Mouse (Mus musculus) telencephalon, adult 2 months (tissue): ENCODE data around the gene Prss32.
A peak's percentile ranks its signal among the peaks of the same experiment; 100 is the strongest.
"Not testable (repeated sequence)": the region's sequence is repeated elsewhere in the genome, so short reads cannot be mapped to it uniquely, and the experiment has no call there.

Source experiments
- DNase-seq: peaks from one replicate; pipeline ENCODE4 v3.0.0-alpha.2; 2011; ENCODE audit warnings: low read depth, low spot score

Prss32 gene

DNA sequence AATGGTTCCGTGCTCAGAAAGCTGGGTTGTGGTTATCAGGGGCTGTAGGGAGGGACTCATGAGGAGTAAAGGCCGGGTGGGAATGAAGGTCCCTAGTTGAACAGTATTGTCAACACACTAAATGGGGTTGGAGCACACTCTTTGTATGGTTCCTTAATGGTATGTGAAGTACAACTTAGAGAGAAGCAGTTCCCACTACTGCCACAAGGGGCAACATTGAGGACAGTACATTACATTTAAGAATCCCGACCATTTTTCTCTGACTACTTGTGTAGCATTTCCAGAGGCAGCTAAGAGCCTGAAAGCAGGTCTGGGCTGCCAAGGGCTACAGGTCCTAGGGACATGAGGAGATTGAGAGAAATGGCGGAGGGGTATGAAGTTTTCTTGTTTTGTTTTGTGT lies 2.5 kb upstream of the Prss32 start:
- no peak for DNase-seq

DNA sequence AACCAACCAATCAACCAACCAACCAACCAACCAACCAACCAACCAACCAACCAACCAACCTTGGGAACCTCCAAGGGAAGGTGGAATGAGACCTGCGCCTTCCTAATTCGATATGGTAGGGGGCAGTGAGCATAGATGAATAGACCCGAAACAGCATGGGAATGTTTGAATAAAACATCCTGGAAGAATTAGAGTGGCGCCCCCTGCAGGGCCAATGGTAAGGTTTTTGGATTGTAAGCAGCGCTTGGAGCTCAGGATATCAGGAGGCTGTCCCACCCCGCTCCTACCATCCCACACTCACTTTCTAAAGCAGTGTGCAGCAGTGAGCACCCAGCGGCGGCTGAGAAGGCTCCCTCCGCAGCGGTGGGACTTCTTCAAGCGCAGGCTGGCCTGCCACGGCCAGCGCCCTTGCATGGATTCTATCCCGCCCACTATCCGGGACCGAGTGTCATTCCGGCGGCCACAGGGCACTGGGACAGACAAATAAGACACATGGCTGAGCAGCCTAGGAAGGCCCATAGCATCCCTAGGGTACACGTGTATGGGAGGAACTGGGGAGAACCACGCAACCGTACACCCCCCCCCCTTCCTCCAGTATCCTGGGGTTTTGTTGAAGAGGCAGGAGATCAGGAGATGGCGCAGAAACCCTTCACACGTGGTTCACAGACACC lies 379 bp upstream of the Prss32 start:
- no peak for DNase-seq

DNA sequence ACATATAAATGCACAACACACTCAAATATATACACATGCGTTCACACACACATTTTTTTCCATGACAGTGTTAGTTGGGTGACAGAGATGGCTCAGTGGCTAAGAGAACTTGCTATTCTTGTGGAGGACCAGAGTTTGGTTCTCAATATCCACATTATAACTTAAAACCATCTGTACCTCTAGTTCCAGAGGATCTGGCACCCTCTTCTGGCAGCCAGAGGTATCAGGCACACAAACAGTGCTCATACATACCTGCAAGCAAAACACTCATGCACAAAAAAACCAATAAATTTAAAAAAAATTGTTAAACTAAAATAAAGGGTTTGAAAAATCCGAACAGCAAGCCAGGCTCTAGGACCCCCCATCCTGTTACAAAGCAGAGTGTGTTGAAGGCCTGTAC lies 6.4 kb downstream of the Prss32 start:
- DNase-seq, result no peak

DNA sequence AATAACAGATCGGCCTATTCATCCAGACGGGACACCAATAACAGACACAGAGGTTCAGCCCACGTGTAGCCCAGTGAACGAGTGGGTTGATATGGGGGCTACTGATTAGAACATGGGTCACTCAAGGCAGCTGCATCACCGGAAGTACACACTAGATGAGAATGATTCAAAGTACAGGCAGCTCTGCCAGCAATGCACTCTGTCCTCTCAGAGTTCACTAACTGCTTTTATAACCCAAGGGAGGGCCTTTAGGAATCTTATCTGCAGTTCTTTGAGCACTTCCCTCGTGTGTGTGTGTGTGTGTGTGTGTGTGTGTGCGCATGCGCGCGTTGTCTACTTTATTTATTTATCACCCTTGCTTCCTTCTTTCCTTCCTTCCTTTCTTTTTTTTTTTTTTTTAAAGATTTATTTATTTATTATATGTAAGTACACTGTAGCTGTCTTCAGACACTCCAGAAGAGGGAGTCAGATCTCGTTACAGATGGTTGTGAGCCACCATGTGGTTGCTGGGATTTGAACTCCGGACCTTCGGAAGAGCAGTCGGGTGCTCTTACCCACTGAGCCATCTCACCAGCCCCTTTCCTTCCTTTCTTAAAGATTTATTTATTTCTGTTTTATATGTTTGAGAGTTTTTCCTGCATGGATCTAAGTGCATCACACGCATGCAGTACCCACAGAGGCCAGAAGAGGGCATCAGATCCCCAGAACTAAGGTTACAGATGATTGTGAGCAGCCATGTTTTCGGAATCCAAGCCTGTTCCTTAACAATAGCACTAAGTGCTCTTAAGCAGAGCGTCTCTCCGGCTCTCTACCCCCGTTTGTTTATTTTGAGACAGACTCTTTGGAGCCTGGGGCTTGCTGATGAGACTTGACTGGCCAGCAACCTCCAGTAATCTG lies 7.4 kb downstream of the Prss32 start:
- peak; percentile 19 for DNase-seq

DNA sequence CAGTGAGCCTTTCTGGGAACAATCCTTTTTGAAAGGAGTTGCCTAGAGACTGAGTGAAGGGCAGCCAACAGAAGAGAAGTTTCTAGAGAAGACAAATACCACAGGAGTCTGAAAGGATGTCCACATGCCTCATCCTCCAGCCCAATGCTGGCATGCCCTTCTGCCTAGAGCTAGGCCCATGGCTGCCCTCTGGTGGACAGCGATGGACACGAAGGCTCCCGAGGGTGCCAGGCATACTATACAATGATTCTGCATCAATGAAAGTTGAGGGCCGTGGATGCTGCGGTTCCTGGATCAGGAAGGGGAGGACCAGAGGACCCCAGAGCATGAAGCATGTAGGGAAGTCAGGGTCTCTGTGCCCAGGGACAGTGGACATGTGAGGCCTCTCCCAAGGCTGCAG lies 9.6 kb downstream of the Prss32 start:
- no peak for DNase-seq

DNA sequence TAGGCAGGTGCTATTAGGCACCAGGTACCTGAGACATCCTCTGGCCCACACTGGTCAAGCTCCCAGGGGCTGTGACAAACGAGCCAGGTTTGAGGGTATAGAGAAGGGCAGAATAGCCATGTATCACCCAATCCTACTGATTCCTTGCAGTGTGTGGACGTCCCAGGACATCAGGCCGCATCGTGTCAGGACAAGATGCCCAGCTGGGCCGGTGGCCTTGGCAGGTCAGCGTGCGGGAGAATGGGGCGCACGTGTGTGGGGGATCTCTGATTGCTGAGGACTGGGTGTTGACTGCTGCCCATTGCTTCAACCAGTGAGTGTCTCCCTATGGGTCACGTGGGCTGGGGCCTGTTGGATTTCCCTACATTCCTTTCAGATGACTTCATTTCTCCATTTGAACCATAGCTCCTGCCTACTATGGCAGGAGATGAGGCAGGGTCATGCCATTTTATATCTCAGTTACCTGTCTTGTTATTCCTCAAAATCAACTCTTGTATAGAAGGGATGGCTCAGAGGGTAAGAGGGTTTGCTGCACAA lies 10.6 kb downstream of the Prss32 start:
- DNase-seq, result no peak

DNA sequence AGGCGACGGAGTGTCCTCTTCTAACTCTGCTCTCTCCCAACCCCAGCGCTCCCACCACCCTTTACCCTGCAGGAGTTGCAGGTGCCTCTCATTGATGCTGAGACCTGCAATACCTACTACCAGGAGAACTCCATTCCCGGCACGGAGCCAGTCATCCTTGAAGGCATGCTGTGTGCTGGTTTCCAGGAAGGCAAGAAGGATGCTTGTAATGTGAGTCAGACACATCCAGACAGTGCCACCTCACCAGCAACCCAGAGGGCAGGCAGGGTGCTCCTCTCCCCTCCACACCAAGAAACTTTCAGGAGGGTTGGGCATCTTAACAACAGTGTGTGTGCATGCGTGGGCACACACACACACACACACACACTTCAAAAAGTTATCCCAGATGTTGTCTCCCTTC lies 13.5 kb downstream of the Prss32 start:
- no peak for DNase-seq

DNA sequence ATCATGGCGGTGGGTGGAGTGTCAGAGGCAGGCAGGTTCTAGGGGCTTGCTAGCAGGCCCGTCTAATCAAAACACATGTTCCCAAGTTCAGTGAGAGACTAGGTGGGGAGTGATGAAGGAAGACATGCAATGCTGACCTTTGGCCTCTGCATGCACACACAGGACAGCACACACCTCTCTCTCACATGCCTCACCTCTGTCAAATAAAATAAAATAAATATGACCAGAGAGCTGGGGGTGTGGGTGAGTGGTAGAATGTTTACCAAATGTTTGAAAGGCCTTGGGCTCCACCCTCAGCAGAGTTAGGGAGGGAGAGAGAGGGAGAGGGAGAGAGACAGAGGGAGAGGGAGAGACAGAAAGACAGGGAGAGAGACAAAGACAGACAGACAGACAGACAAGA lies 14.3 kb downstream of the Prss32 start:
- DNase-seq, result no peak

DNA sequence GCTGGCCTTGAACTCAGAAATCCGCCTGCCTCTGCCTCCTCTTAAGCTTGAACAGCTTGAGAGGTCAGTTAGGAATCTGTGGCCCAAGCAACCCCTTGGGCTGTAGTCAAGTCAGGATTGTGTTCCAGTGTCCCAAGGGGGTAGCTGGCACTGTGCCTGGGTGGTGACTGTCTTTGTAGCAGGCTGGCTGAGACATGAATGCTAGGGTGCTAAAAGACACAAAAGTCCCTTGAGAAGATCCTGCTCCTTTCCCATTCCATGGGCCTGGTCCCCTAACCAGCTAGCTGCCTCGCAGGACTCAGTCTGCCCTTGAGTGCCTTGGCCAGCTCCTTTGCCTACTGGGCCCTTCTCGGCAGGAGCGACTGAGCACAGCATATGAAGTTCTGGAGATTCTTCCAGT lies 19.3 kb downstream of the Prss32 start:
- no peak for DNase-seq

DNA sequence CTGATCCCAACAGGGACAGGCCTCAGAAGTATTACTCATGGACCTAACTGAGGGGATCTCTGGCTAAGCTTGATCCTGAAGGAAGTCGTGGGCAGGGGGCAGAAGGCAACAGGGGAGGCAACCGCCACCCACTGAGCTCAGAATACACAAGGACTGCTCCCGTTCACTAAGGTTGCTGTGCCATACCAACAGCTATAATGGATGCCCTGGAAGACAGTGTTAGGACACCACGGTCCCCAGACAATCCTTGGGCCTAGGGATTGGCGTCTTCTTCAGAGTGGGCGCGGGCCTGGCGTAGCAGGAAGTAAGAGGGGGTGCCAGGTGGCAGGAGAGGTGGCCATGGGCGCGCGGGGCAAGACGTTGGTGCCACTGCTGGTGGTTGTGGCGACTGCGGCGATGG lies 24.1 kb downstream of the Prss32 start, which contains the start of gene Prss21:
Gene Prss21, plus strand, starts transcription at position 301 of the 400 bp plus-strand sequence.
- no peak for DNase-seq

DNA sequence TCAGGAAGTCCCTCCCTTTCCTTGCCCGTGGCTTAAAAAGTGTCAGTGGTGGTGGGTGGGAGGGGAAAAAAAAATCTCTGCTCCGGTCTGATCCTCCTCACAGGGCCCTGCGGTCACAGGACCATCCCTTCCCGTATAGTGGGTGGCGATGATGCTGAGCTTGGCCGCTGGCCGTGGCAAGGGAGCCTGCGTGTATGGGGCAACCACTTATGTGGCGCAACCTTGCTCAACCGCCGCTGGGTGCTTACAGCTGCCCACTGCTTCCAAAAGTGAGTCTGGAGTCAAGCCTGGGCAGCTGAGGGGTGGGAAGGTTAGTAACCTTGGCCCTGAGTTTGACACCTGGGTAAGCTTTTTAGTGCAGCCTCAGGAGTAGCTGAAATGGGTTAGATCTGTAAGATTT lies 24.9 kb downstream of the Prss32 start:
- DNase-seq, result no peak

DNA sequence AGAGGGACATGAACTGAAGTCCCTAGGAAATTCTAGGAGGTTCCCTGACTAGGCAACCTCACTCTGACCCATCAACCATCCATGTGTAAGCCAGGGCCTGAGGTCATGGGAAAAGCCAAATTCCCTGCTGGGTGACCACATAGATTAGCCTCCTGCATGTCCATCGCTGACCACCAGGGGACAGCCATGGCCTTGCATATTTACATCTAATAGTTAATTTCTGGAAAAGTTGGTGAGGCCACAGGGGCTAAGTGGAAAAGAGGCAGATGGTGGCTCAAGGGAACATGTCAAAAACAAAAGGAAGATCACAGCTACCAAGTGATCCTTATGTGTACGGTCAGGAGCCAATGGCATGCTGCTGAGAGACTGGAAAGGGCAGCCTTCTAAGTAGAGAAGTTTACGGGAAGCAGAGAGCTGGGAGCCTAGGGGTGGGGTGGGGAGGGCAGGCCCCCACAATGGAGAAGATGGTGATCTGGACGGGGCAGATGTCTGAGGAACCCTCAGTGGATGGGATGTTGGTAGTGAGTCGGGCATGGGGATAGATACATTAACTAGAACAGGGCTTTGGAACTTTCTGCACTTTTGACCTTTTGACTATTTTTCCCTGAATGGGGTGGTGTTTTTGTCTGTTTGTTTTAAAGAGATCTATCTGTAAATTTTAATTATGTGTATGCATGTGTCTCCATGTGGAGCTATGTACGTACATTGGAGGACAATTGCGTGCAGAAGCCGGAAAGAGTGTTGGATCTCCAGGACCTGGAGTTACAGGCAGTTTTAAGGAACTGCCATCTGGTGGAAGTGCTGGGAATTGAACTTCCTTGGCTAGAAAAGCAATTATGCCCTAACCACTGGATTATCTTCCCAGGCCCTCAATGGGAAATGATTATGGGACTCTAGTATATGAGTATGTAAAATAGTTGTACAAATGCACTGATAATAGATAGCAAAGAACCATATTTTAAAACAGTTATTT lies 30.5 kb downstream of the Prss32 start:
- no peak for DNase-seq

DNA sequence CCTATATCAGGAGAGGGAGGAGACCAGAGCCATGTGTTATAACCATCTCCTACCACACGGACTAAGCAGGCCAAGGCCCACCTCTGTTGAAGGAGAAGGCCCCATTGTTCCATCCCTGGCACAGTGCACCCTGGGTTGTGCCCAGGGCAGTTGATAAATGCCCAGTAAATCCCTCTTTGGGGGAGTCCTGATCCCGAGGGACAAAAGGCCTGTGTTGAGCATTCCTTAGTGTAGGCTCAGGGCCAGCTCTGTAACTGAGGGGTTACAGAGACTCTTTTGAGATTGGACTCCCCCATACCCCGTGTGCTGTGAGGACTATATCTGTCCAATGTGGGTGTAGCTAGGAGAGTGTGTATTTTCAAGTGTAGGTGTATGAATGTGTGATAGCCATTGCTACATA lies 33.1 kb downstream of the Prss32 start:
- peak; percentile 42 for DNase-seq

DNA sequence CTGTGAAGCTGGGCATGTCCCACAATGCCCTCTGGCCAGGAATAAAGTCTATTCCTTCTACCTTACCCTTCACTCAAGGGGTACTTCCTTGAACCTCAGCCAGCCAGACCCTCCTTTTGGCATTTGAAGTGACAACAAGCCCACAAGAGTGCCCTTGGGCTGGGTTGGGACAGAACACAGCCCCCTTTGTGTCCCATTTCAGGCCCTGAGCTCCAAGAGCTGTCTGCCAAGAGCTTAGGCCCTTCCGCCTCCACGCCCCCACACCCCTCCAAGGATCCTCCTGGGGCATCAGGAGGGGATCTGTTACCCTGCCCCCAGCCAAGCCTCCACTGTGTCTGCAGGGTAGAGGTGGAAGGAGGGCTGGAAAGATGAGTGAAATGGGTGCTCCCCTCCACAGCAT lies 33.5 kb downstream of the Prss32 start:
- DNase-seq, result no peak

DNA sequence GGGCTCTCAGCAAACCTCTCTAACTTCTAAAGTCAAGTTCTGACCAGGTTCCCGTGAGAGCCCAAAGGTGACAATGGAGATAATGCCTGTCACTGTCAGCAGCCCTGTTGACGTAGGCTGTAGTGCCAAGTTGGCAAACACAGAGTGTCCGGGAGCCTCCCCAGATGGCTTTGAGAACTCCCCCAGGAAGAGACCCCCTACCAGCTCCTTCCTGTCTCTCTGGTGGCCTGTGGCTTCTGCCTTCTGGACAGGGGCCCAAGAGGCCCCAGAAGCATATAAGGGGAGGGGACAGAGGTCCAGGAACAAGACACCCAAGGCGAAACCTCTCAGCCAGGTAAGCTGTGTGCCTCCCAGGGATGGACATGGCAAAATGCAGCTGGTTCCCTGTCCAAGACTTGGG lies 36.9 kb downstream of the Prss32 start, which contains the start of the genes Dcpp1 and Dcpp2:
Gene Dcpp1, plus strand, starts transcription at position 301 of the 400 bp plus-strand sequence.
Gene Dcpp2, plus strand, starts transcription at position 305 of the 400 bp plus-strand sequence.
- DNase-seq, result not testable (repeated sequence)
